Mouse (Mus musculus): ENCODE measurements around the gene Irak2.

Irak2 gene

GRCm38 (mm10) chr6:113632863-113633262 lies 5.4 kb upstream of the Irak2 start:
- in situ Hi-C loops (cut with MboI; ENCODE audit: unreplicated experiment in 2 of 2): no loop called here

- in situ Hi-C loops (cut with MboI; ENCODE audit: unreplicated experiment in 2 of 2): loop anchor here (5.0 kb wide), 2 partner anchors 38 to 43 kb away; no protein-coding TSS in a partner anchor
Observed at GRCm38 (mm10) chr6:113639201-113639600, 934 bp downstream of the Irak2 start.

GRCm38 (mm10) chr6:113642605-113643004 lies 4.3 kb downstream of the Irak2 start:
- in situ Hi-C loops (cut with MboI; ENCODE audit: unreplicated experiment in 2 of 2): no loop called here

- in situ Hi-C loops (cut with MboI; ENCODE audit: unreplicated experiment in 2 of 2): no loop called here
Observed at GRCm38 (mm10) chr6:113643021-113643420, 4.8 kb downstream of the Irak2 start.

- in situ Hi-C loops (cut with MboI; ENCODE audit: unreplicated experiment in 2 of 2): no loop called here
Observed at GRCm38 (mm10) chr6:113643967-113644366, 5.7 kb downstream of the Irak2 start.

- in situ Hi-C loops (cut with MboI; ENCODE audit: unreplicated experiment in 2 of 2): no loop called here
Observed at GRCm38 (mm10) chr6:113644808-113645207, 6.5 kb downstream of the Irak2 start.

- in situ Hi-C loops (cut with MboI; ENCODE audit: unreplicated experiment in 2 of 2): no loop called here
Observed at GRCm38 (mm10) chr6:113649346-113650196, 11.3 kb downstream of the Irak2 start.

- in situ Hi-C loops (cut with MboI; ENCODE audit: unreplicated experiment in 2 of 2): no loop called here
Observed at GRCm38 (mm10) chr6:113650197-113650640, 12.0 kb downstream of the Irak2 start.

- in situ Hi-C loops (cut with MboI; ENCODE audit: unreplicated experiment in 2 of 2): no loop called here
Observed at GRCm38 (mm10) chr6:113651626-113652025, 13.4 kb downstream of the Irak2 start.

- in situ Hi-C loops (cut with MboI; ENCODE audit: unreplicated experiment in 2 of 2): no loop called here
Observed at GRCm38 (mm10) chr6:113653551-113653950, 15.3 kb downstream of the Irak2 start.

GRCm38 (mm10) chr6:113654102-113654501 lies 15.8 kb downstream of the Irak2 start:
- in situ Hi-C loops (cut with MboI; ENCODE audit: unreplicated experiment in 2 of 2): no loop called here

- in situ Hi-C loops (cut with MboI; ENCODE audit: unreplicated experiment in 2 of 2): no loop called here
Observed at GRCm38 (mm10) chr6:113654753-113655397, 16.6 kb downstream of the Irak2 start.

GRCm38 (mm10) chr6:113655475-113655874 lies 17.2 kb downstream of the Irak2 start:
- in situ Hi-C loops (cut with MboI; ENCODE audit: unreplicated experiment in 2 of 2): no loop called here

GRCm38 (mm10) chr6:113656847-113657246 lies 18.6 kb downstream of the Irak2 start:
- in situ Hi-C loops (cut with MboI; ENCODE audit: unreplicated experiment in 2 of 2): no loop called here

GRCm38 (mm10) chr6:113658226-113658625 lies 20.0 kb downstream of the Irak2 start:
- in situ Hi-C loops (cut with MboI; ENCODE audit: unreplicated experiment in 2 of 2): no loop called here

GRCm38 (mm10) chr6:113659648-113660491 lies 21.6 kb downstream of the Irak2 start:
- in situ Hi-C loops (cut with MboI; ENCODE audit: unreplicated experiment in 2 of 2): no loop called here

GRCm38 (mm10) chr6:113660492-113661352 lies 22.5 kb downstream of the Irak2 start:
- in situ Hi-C loops (cut with MboI; ENCODE audit: unreplicated experiment in 2 of 2): no loop called here

GRCm38 (mm10) chr6:113661353-113662241 lies 23.3 kb downstream of the Irak2 start:
- in situ Hi-C loops (cut with MboI; ENCODE audit: unreplicated experiment in 2 of 2): no loop called here
